Mouse (Mus musculus) cerebellum, adult 11-12 months (tissue): ENCODE results near the gene Palb2.
A peak's percentile ranks its signal among the peaks of the same experiment; 100 is the strongest.

Experiments
- DNase-seq: peaks from one replicate; pipeline ENCODE4 v3.0.0; 2022

Palb2 gene

DNA sequence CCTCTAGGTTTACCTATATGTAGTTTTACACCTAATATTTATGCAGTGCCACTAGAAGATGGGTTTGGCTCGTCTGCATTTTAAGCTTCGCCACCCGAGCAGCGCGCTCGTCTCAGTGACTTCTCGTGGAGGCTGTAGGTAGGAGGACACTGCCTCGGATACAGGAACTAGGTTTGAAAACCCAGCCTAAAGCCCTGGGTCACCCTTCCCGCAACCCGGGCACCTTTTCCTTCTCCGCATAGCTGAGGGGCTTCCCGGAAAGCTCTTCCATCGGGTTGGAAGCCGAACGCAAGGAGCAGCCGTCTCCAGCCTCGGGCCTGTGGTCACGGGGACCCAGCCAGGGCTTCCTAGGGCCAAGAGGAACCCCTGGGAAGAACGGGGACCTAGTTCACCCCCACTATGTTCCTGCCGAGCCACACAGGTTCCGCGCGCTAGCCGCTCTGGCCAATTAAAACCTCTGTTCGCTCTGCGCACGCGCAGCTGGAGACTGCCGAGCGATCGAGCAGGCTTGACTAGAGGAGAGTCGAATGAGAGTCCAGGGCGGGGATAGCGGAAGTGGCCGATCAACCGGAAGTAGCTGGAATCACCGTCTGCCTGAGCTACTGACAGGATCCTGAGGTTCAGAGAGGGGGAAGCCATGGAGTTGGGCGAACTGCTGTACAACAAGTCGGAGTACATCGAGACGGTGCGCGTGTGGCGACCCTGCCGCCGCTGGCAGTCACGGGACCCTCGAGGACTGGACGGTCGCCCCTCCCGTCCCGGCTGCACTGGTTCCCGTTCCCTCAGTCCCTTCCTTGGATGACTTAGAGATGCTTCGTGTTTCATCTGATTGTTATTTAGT lies at the start of gene Palb2, which contains the start of gene Dctn5:
Gene Palb2 (minus strand): TSS at position 489 of the 841 bp plus-strand sequence.
Gene Dctn5 (plus strand): TSS at position 545 of the 841 bp plus-strand sequence.
- DNase-seq = peak; percentile 97

DNA sequence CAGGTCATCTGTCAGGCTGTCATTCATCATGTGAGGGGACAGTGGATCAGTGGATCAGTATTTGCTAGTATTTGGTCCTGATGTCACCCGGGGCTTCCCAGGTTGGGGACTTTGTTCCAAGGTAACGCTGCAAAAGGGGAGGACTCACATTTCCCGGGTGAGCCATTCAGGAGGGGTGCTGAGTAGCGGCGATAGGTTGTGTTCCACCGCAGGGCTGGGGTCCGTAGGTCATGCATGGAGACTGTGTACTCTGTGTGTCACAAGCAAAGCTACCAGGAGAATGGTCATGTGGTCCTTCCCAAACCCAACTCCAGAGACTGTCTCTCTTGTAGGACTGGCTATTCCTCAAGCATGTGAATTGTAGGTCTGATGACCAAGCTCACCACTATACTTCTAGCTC lies 47.9 kb upstream of the Palb2 start:
- no peak for DNase-seq

DNA sequence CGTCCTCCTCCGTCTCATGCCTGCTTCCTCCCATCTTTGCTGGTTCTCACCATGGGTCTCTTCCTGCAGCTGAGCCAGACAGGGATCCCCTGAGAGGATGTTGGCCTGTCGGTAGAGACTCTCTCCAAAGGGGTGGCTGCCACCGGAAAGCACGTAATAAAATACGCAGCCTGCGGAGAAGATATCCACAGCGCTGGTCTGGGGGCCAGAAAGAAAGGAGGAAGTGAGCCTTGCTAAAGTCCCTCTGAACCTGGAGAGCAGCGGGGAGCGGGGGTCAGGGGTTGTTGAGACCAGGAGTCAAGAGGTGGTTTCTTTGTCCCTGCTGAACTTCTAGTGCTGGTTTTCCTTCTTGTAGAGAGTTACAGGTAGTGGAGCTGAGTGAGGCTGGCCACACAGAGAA lies 38.8 kb upstream of the Palb2 start:
- DNase-seq = no peak

DNA sequence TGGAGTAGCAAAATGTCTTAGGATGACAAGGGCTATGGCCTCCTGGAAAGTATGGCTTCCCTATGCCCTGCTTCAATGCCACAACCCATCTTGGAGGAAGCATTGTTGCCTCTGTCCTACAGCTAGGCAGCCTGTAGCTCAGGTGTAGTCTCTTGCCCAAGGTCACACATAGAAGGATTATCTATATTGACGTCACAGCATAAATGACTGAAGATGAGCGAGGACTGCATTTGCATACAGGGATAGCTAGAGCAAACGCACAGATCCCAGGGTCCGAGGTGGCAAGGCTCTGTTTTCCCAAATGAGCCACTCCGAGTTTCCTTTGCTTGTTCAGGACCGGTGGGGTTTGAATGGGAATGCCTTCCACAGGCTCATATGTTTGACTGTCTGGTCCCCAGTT lies 37.9 kb upstream of the Palb2 start:
- DNase-seq = no peak

DNA sequence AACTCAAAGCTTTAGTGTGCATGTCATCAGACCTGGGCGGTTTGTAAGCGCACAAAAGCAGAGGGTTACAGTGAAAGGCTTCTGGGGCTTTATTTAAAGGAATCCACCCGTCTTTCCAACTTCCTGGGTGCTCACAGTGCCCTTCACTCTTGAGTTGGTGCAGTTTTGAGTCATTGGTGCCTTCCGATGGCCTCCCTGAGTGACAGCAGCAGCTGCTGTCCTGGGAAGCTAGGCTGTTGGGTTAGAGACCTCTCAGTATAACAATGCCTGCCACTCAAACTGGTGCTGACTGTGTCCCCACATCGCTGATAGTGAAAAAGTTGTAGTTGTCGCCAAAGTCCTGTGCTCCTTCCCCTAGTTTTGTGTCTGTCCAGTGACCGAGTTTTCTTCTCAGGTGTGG lies 34.4 kb upstream of the Palb2 start:
- DNase-seq = no peak

DNA sequence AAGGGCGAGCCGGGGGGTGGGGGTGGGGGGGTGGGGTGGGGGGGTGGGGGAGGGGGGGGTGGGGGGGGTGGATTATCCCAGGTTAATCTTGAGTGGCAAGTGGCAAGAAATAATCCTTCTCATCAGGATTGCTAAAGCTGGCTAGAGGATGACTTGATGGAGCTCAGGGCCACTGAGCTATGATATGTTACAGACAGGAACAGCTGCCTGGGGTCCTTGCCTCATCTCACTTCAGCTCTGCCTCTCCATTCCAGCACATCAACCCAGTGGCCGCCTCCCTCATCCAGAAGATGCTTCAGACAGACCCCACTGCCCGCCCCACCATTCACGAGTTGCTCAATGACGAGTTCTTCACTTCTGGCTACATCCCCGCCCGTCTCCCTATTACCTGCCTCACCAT lies 31.0 kb upstream of the Palb2 start:
- DNase-seq = no peak

DNA sequence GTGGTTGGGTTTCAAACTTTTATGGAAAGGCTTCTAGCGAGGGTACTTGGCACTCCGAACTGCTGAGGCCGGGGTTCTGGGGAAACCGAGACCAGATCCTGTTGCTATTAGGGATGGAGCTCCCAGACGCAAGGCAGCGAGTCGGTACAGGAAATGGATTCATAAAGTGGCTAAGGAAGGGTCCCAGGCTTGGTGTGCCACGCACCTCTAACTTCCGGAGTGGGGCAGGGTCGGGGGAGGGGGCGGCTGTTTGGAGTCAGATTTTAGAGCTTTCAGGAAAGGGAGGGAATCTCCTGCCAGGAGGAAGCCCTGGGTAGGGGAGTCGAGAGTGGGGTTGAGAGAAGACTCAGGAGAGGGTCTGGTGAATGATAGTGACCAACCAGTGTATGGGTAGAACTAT lies 27.3 kb upstream of the Palb2 start:
- no peak for DNase-seq

DNA sequence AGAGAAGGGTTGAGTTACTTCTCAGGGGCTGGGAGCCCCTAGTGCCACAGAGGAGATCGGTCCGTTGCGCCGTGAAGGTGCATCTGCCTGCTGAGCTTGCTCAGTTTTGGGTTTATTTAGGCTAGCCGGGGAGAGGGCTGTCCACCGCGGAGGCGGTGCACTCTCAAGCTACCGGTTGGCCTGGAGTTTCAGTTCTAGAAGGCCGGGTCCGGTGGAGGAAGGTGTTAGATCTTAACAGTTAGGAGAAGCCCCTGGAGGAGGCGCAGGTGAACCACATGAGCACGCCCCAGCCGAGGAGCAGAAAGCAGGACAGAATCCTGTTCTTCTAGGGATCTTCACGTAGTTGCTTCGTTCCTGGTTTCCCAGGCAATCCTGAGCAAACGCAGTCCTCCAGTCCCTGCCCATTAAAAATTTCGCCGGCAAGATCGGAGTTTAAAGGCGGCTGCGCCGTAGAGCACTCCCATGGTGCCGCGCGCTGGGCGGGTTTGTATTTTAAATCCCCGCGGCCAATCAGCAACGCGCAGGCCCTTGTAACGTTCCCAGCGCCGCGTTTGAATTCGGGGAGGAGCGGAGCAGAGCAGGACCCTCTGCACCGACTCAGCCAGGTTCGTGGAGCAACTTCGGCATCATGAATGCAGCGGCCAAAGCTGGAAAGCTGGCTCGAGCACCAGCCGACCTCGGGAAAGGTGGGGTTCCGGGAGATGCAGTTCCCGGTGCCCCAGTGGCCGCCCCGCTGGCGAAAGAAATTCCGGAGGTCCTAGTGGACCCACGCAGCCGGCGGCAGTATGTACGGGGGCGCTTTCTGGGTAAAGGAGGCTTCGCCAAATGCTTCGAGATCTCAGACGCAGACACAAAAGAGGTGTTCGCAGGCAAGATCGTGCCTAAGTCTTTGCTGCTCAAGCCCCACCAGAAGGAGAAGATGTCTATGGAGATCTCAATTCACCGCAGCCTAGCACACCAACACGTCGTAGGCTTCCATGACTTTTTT lies 26.4 kb upstream of the Palb2 start, which contains the start of gene Plk1:
Gene Plk1 (plus strand): TSS at position 525 of the 988 bp plus-strand sequence.
- DNase-seq = peak; percentile 52

DNA sequence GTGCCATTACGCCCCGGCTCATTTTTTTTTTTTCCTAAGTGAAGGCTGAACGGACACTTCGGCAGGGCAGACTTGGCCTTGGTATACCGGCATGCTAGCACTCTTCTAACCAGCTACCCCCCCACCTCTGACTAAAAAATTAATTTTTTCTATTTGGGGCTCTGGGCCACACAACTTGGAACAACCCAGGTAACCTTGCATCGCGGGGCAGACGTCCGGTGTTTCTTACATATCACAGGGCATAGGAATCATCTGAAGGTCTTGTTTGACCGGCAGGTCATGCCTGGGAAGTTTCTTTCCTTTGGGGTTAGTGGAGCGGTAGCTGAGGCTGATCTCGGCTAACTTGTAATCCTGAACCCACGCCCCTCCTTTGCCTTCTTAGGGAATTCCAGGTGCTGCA lies 25.7 kb upstream of the Palb2 start:
- DNase-seq = no peak

DNA sequence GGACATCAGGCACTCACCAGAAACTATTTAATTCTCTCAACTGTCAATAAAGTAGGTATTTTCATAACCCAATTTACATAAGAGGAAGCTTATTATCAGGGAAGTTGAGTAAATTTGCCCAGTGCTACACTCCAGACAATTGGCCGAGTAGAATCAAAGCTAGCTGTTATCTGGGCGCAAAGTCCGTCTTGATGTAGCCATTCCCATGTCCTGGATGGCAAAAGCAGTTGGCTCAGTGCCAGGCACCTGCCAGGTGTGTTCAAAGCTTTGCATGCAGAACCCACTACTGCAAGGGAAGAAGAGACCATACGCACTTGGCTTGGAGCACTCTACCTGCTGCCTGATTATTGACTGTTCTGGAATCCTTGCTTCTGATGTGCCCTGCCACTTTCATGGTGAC lies 19.7 kb upstream of the Palb2 start:
- no peak for DNase-seq

DNA sequence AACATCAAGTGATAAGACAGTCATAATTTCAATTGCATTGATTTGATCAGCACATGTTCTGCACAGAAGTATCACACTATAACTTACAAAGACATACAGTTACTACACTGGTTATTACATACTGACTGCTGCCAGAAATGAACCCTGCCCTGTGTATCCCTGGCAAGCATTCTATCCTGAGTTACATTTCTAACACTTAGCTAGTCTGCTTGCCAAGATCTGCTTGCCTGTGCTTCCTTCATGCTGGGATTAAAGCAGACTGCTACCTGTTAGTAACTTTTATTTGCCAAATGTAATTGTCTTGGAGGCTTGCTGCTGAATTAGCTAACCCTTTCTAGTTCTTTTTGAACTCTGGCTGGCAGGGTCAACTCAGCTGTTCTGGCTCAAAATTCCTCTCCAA lies 8.2 kb upstream of the Palb2 start:
- DNase-seq = no peak

DNA sequence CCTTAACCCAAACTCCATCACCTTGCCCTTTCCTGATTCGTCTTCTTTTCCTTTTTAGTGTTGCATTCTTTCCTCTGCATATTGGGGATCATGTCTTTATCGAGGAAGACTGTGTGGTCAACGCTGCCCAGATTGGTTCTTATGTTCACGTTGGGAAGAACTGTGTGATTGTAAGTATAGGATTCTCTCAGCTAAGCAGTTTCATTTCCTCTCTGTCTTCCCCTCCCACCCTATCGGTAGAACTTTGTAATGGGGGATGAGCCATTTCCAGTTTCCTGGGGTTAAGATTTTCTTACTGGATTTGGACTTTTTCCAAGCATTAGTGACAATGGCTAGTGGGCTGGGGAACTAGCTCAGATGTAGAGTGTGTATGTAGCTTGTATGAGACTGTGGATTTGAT lies 5.4 kb upstream of the Palb2 start:
- no peak for DNase-seq

DNA sequence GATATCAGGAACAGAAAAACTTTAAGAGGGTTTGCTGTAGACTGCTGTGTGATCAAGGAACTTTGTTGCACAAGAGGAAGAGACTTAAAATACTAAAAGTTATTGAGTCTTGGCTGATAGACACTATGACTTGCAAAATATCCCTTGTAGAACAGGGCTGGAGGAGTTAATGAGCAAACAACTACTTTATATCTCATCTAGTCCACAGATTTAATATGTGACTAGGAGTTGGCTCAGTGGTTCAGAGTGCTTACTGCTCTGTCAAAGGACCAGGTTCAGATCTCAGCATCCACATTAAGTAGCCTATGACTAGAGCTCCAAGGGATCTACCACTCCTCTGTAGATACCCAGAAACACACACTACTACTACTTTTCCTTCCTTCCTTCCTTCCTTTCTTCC lies 4.3 kb upstream of the Palb2 start:
- DNase-seq = no peak

DNA sequence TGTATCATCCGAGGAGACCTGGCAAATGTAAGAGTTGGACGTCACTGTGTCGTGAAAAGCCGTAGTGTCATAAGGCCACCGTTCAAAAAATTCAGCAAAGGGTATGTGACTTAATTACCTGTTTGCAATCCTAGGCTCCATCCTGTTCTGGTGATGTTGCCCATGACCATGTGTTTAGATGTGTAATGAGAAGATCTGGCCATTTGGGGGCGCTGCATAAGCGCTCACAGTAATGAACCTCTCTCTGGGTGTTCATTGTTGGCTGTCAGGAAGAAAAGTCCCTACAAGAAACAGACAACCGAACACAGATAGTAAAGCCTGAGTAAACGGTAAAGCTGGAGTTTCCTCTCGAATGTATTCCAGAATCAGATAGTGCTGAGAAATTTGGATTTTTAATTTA lies 2.3 kb upstream of the Palb2 start:
- DNase-seq = no peak

DNA sequence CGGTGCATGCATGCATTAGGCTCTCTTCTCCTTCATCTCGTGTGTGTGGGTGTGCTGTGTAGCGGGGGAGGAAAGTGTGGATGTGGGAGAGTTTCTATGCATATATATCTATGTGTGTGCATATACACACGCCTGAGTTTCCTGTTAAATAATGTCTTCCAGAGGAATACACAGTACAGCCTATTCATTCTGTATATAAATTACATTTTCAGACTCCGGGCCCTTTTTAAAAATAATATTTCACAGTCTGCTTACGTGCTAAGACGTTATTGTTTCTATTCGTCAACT lies 497 bp upstream of the Palb2 start:
- no peak for DNase-seq

DNA sequence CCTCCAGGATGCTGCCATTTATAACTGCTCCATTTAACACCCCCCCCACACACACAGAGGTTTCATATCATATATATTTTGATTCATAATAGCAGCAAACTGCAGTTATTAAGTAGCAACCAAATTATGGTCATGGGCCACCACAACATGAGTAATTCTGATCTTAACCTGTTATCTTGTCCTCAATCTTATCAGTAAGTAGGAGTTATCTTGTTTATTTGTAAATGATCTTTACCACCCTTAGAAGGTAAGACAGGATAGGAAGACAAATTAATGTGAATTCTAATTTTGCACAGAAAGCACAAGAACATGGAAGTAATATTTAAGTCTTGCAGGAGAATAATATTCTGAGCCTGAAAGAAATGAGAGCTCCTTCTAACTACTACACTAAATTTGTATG lies 951 bp downstream of the Palb2 start:
- no peak for DNase-seq

DNA sequence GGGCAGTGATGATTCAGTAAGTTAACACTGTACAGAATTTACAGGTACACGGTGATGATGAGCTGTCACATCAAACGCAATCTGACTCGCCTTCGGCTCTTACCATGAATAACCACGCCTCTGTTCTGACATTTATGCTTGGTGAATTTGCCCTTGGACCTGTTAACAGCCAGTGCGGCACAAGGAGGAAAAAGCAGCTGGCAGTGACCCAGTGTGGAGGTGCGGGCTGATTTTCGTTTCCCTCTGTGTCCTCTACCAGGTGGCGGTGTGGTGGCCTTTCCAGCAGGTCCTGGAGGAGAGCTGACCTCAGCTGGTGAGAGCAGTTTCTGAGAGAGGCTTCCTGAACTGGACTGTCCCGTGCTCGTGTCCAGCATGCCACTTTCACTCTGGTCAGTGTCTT lies 5.8 kb downstream of the Palb2 start:
- no peak for DNase-seq

DNA sequence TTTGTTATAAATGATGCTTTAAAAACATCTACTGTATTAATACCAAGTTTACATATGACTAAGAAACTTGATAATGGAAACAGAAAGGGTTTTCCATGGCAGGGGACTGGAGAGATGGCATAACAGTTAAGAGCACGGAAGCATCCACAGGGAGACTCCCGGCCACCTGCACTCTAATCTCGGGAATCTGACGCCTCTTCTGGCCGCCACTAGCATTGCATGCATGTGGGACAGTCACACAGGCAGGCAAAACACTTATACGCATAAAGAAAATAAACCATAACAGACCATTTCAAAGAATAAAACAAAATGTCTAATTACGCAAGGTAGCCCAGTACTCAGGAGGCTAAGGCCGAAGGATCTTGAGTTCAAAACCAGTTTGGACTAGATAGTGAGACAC lies 7.1 kb downstream of the Palb2 start:
- no peak for DNase-seq

DNA sequence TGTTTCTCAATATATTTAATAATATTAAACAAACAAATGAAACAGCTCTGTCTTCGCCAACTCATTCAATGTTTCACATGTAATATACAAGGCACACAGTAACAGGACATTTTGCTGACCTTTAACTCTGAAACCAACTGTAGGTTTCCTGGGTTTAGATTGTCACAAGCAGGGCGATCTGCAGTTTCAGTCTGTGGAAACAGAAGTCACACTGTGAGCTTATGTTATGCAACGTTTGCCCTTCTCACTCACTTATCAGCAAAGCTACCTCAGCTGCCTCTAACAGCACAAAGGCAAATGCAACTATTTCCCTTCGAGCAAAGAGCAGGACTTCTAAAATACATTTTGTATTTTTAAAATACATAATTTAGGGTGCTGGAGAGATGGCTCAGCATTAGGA lies 9.3 kb downstream of the Palb2 start:
- DNase-seq = no peak

DNA sequence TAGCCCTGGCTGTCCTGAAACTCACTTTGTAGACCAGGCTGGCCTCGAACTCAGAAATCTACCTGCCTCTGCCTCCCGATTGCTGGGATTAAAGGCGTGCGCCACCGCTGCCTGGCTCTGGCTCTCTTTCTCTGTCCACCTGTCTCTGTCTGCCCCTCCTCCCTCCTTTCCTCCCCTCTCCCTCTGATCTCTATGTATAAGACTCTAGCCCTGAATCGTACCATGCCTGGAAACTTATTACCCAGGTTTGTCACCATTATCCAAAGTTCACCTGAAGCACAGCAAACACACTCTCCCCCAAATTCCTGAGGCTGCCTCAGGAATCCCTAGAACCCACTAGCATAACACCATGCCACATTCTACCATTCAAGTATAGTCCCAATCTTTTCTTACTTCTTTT lies 24.6 kb downstream of the Palb2 start:
- no peak for DNase-seq

DNA sequence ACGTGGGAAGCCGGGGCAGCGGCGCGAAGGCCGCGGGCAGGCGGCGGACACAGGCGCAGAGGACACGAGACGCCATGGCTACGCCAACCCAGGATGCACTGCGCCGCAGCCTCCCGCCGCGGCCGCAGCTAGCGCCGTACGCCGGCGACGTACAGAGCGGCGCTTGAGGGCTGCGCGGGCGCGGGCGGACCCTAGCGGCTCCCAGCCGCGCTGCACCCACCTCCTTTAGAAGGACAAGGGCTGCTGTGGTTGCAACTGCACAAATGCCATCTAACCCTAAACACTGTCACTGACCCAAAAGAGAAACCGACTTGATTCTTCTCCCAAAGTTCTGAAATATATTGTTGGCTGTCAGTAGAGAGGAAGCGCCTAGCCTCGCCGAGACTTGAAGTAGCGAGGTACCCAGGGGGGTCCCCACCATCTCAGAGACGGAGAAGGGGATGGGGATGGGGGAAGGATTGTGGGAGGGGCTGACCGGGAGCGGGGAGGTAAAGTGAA lies 31.0 kb downstream of the Palb2 start, which contains the start of gene Ndufab1:
Gene Ndufab1 (minus strand): TSS at position 140 of the 498 bp plus-strand sequence.
- DNase-seq = peak; percentile 86

DNA sequence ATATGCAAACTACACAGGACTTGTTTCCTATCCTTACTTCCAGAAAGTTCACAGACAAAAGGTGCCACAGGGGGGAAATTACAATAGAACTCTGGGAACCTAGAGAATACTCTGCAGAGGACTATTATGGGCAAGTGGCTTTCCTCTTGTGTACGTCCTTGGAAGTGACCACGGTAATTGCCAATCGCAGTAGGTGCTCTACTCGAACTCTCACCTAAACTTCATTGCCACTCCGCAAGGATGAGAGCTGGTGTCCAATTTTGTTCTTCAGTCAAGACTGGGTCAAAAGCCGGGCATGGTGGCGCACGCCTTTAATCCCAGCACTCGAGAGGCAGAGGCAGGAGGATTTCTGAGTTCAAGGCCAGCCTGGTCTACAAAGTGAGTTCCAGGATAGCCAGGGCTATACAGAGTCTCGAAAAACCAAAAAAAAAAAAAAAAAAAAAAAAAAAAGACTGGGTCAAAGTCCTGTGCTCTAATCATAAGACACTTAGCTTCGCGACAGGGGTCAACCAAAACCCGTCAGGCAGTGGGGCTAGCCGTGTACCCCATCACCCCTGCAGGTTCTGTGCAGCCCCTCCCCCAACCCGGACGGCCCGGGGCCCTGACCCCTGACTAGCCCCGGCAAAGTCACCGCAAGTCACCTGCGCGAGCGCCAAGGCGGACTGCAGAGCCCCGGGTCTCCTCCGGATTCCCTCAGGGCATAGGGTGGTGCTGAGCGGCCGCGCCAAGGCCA lies 31.6 kb downstream of the Palb2 start:
- DNase-seq = peak; percentile 21

DNA sequence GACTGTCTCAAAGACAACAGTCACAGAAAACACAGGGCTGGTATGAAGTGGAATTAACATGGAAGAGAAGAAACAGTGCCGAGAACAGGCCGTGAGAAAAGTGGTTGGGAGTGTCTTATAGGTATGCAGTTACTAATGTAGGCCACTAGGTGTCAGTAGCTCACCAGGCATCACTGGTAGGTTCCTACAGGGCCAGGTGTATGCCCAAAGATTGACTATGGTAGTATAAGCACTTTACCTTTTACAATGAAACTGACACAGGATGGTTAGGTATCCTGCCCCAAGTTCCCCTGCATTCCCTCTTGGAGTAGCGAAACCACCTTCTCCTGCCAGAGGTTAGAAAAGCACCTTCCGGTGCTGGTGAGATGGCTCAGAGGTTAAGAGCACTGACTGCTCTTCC lies 33.6 kb downstream of the Palb2 start:
- DNase-seq = peak; percentile 25
